Mouse (Mus musculus) erythroid progenitor cell, adult 5-6 weeks (primary cell): Measurements from ENCODE around the gene Ces5a. TPM values are rescaled to one million over a fixed set of nuclear protein-coding genes. Genes with fewer than 3 reads are reported as not detected.

Experiments used
- total RNA-seq, 2 experiments: library from RNA; stranded (forward) in 1 of 2; stranded (reverse) in 1 of 2; fragments of 150-400 nt in 1 of 2; fragments of 186-747, 209-891 nt in 1 of 2; gene quantifications; 2 replicates each; pipeline versions ENCODE4 v1.2.3 to v1.2.4; 2015 to 2017; ENCODE audit warnings: low replicate concordance in 2 of 2

Ces5a gene
- total RNA-seq, 2 experiments from 2014 or later: not detected

Other genes starting within 250 kb of the Ces5a start
- gene Ces1g, start 198.5 kb downstream of the Ces5a start, total RNA-seq (2015; ENCODE audit: low replicate concordance): not detected in 2 replicates
- gene Ces1g, start 198.5 kb downstream of the Ces5a start, total RNA-seq (2017; ENCODE audit: low replicate concordance): not detected in 2 replicates
- gene Ces1h, start 156.1 kb downstream of the Ces5a start, total RNA-seq (2015; ENCODE audit: low replicate concordance): not detected in 2 replicates
- not detected in 2 replicates for gene Ces1h, start 156.1 kb downstream of the Ces5a start, total RNA-seq (2017; ENCODE audit: low replicate concordance)